Mouse (Mus musculus): ENCODE data around the gene Mfn2. TPM values are rescaled to one million over a fixed set of nuclear protein-coding genes. Genes with fewer than 3 reads are reported as not detected.

Mfn2 gene
- polyA plus RNA-seq, 1 experiment from 2014 or later: 16.2 TPM

- Histone ChIP-seq H3K4me1 (ENCODE audit: control insufficient read depth, low read depth, low read length) (peaks cover 13% of the 10 kb centered on the region), H3K9ac (ENCODE audit: low read depth, low read length) (no peak overlapping the region), H3K27ac (ENCODE audit: low read length) (no peak overlapping the region), H3K9me3 (replicated peaks; ENCODE audit: control insufficient read depth, low read length) (no peaks in the 10 kb centered on the region), H3K4me2 (ENCODE audit: low read depth, low read length) (no peak overlapping the region), H3K36me3 (ENCODE audit: control insufficient read depth, insufficient read depth) (peaks cover 19% of the 10 kb centered on the region), H3K27me3 (ENCODE audit: control insufficient read depth, insufficient read depth, low read depth, low read length) (no peaks in the 10 kb centered on the region), H3K4me3 (ENCODE audit: low read depth, low read length) (no peak overlapping the region)
- 68% methylated on average over 7 of the region's 7 CpGs for WGBS (ENCODE audit: insufficient replicate concordance)
- ATAC-seq (ENCODE audit: low read depth): no peak
Observed at GRCm38 (mm10) chr4:147900452-147900851, 4.1 kb downstream of the Mfn2 start.

- no peak overlapping the region for H3K9ac ChIP-seq (ENCODE audit: low read depth, low read length)
Observed at GRCm38 (mm10) chr4:147897348-147897747, 7.2 kb downstream of the Mfn2 start.

GRCm38 (mm10) chr4:147896411-147896810, 8.1 kb downstream of the Mfn2 start:
- no peak for ATAC-seq (ENCODE audit: low read depth)
- H3K9ac ChIP-seq (ENCODE audit: low read depth, low read length): no peak overlapping the region
- 36% methylated on average over 1 of the region's 1 CpGs for WGBS (ENCODE audit: insufficient replicate concordance)
- peaks cover 32% of the 10 kb centered on the region for H3K36me3 ChIP-seq (ENCODE audit: control insufficient read depth, insufficient read depth)
- no peak overlapping the region for H3K4me3 ChIP-seq (ENCODE audit: low read depth, low read length)
- H3K27ac ChIP-seq (ENCODE audit: low read length): no peak overlapping the region
- H3K4me1 ChIP-seq (ENCODE audit: control insufficient read depth, low read depth, low read length): no peaks in the 10 kb centered on the region
- H3K4me2 ChIP-seq (ENCODE audit: low read depth, low read length): no peak overlapping the region
- H3K9me3 ChIP-seq (replicated peaks; ENCODE audit: control insufficient read depth, low read length): no peaks in the 10 kb centered on the region
- H3K27me3 ChIP-seq (ENCODE audit: control insufficient read depth, insufficient read depth, low read depth, low read length): no peaks in the 10 kb centered on the region

More at GRCm38 (mm10) chr4:147897348-147897747, 7.2 kb downstream of the Mfn2 start:
- Histone ChIP-seq H3K9me3 (replicated peaks; ENCODE audit: control insufficient read depth, low read length) (no peaks in the 10 kb centered on the region), H3K36me3 (ENCODE audit: control insufficient read depth, insufficient read depth) (peaks cover 32% of the 10 kb centered on the region), H3K4me2 (ENCODE audit: low read depth, low read length) (no peak overlapping the region), H3K4me3 (ENCODE audit: low read depth, low read length) (no peak overlapping the region), H3K27me3 (ENCODE audit: control insufficient read depth, insufficient read depth, low read depth, low read length) (no peaks in the 10 kb centered on the region), H3K27ac (ENCODE audit: low read length) (no peak overlapping the region), H3K4me1 (ENCODE audit: control insufficient read depth, low read depth, low read length) (no peaks in the 10 kb centered on the region)
- WGBS (ENCODE audit: insufficient replicate concordance): 78% methylated on average over 3 of the region's 3 CpGs
- ATAC-seq (ENCODE audit: low read depth): no peak

- H3K27me3 ChIP-seq (ENCODE audit: control insufficient read depth, insufficient read depth, low read depth, low read length): no peaks in the 10 kb centered on the region
- no peaks in the 10 kb centered on the region for H3K4me1 ChIP-seq (ENCODE audit: control insufficient read depth, low read depth, low read length)
- WGBS (ENCODE audit: insufficient replicate concordance): 75% methylated on average over 4 of the region's 4 CpGs
- ATAC-seq (ENCODE audit: low read depth): no peak
- no peak overlapping the region for H3K9ac ChIP-seq (ENCODE audit: low read depth, low read length)
- peaks cover 32% of the 10 kb centered on the region for H3K36me3 ChIP-seq (ENCODE audit: control insufficient read depth, insufficient read depth)
- H3K9me3 ChIP-seq (replicated peaks; ENCODE audit: control insufficient read depth, low read length): no peaks in the 10 kb centered on the region
- no peak overlapping the region for H3K4me3 ChIP-seq (ENCODE audit: low read depth, low read length)
- no peak overlapping the region for H3K27ac ChIP-seq (ENCODE audit: low read length)
- H3K4me2 ChIP-seq (ENCODE audit: low read depth, low read length): no peak overlapping the region
Observed at GRCm38 (mm10) chr4:147895815-147896330, 8.6 kb downstream of the Mfn2 start.

GRCm38 (mm10) chr4:147890341-147890740, 14.2 kb downstream of the Mfn2 start:
- no peak overlapping the region for H3K9ac ChIP-seq (ENCODE audit: low read depth, low read length)
- peaks cover 33% of the 10 kb centered on the region for H3K36me3 ChIP-seq (ENCODE audit: control insufficient read depth, insufficient read depth)
- no peak for ATAC-seq (ENCODE audit: low read depth)
- no peaks in the 10 kb centered on the region for H3K9me3 ChIP-seq (replicated peaks; ENCODE audit: control insufficient read depth, low read length)
- no peak overlapping the region for H3K4me2 ChIP-seq (ENCODE audit: low read depth, low read length)
- no peaks in the 10 kb centered on the region for H3K4me1 ChIP-seq (ENCODE audit: control insufficient read depth, low read depth, low read length)
- H3K27ac ChIP-seq (ENCODE audit: low read length): no peak overlapping the region
- no peaks in the 10 kb centered on the region for H3K27me3 ChIP-seq (ENCODE audit: control insufficient read depth, insufficient read depth, low read depth, low read length)
- no peak overlapping the region for H3K4me3 ChIP-seq (ENCODE audit: low read depth, low read length)
- 77% methylated on average over 6 of the region's 6 CpGs for WGBS (ENCODE audit: insufficient replicate concordance)

- Histone ChIP-seq H3K27ac (ENCODE audit: low read length) (no peak overlapping the region), H3K4me2 (ENCODE audit: low read depth, low read length) (no peak overlapping the region), H3K36me3 (ENCODE audit: control insufficient read depth, insufficient read depth) (peaks cover 30% of the 10 kb centered on the region), H3K27me3 (ENCODE audit: control insufficient read depth, insufficient read depth, low read depth, low read length) (no peaks in the 10 kb centered on the region), H3K9me3 (replicated peaks; ENCODE audit: control insufficient read depth, low read length) (no peaks in the 10 kb centered on the region), H3K9ac (ENCODE audit: low read depth, low read length) (no peak overlapping the region), H3K4me3 (ENCODE audit: low read depth, low read length) (no peak overlapping the region), H3K4me1 (ENCODE audit: control insufficient read depth, low read depth, low read length) (no peaks in the 10 kb centered on the region)
- WGBS (ENCODE audit: insufficient replicate concordance): 76% methylated on average over 4 of the region's 4 CpGs
- no peak for ATAC-seq (ENCODE audit: low read depth)
Observed at GRCm38 (mm10) chr4:147888237-147888636, 16.3 kb downstream of the Mfn2 start.

GRCm38 (mm10) chr4:147887277-147887676, 17.2 kb downstream of the Mfn2 start:
- no peak overlapping the region for H3K9ac ChIP-seq (ENCODE audit: low read depth, low read length)
- WGBS (ENCODE audit: insufficient replicate concordance): 77% methylated on average over 7 of the region's 7 CpGs
- no peak for ATAC-seq (ENCODE audit: low read depth)
- H3K27ac ChIP-seq (ENCODE audit: low read length): no peak overlapping the region
- no peaks in the 10 kb centered on the region for H3K4me1 ChIP-seq (ENCODE audit: control insufficient read depth, low read depth, low read length)
- no peaks in the 10 kb centered on the region for H3K27me3 ChIP-seq (ENCODE audit: control insufficient read depth, insufficient read depth, low read depth, low read length)
- no peak overlapping the region for H3K4me2 ChIP-seq (ENCODE audit: low read depth, low read length)
- peaks cover 33% of the 10 kb centered on the region for H3K36me3 ChIP-seq (ENCODE audit: control insufficient read depth, insufficient read depth)
- H3K9me3 ChIP-seq (replicated peaks; ENCODE audit: control insufficient read depth, low read length): no peaks in the 10 kb centered on the region
- H3K4me3 ChIP-seq (ENCODE audit: low read depth, low read length): no peak overlapping the region

GRCm38 (mm10) chr4:147886158-147886557, 18.3 kb downstream of the Mfn2 start:
- 86% methylated on average over 12 of the region's 12 CpGs for WGBS (ENCODE audit: insufficient replicate concordance)
- H3K36me3 ChIP-seq (ENCODE audit: control insufficient read depth, insufficient read depth): peaks cover 44% of the 10 kb centered on the region
- no peak for ATAC-seq (ENCODE audit: low read depth)

GRCm38 (mm10) chr4:147884138-147884537, 20.4 kb downstream of the Mfn2 start:
- ATAC-seq (ENCODE audit: low read depth): no peak
- H3K36me3 ChIP-seq (ENCODE audit: control insufficient read depth, insufficient read depth): peaks cover 45% of the 10 kb centered on the region
- H3K4me3 ChIP-seq (ENCODE audit: low read depth, low read length): no peak overlapping the region
- no peaks in the 10 kb centered on the region for H3K4me1 ChIP-seq (ENCODE audit: control insufficient read depth, low read depth, low read length)
- no peak overlapping the region for H3K9ac ChIP-seq (ENCODE audit: low read depth, low read length)
- no peaks in the 10 kb centered on the region for H3K27me3 ChIP-seq (ENCODE audit: control insufficient read depth, insufficient read depth, low read depth, low read length)
- H3K4me2 ChIP-seq (ENCODE audit: low read depth, low read length): no peak overlapping the region
- H3K9me3 ChIP-seq (replicated peaks; ENCODE audit: control insufficient read depth, low read length): no peaks in the 10 kb centered on the region
- no peak overlapping the region for H3K27ac ChIP-seq (ENCODE audit: low read length)
- 78% methylated on average over 3 of the region's 3 CpGs for WGBS (ENCODE audit: insufficient replicate concordance)

More at GRCm38 (mm10) chr4:147886158-147886557, 18.3 kb downstream of the Mfn2 start:
- Histone ChIP-seq H3K27ac (ENCODE audit: low read length) (no peak overlapping the region), H3K9me3 (replicated peaks; ENCODE audit: control insufficient read depth, low read length) (no peaks in the 10 kb centered on the region), H3K27me3 (ENCODE audit: control insufficient read depth, insufficient read depth, low read depth, low read length) (no peaks in the 10 kb centered on the region), H3K9ac (ENCODE audit: low read depth, low read length) (no peak overlapping the region), H3K4me1 (ENCODE audit: control insufficient read depth, low read depth, low read length) (no peaks in the 10 kb centered on the region), H3K4me3 (ENCODE audit: low read depth, low read length) (no peak overlapping the region), H3K4me2 (ENCODE audit: low read depth, low read length) (no peak overlapping the region)

Data from liver, embryonic 16.5 days (tissue).